Mouse (Mus musculus) urinary bladder, postnatal 36 days (tissue): ENCODE measurements around the gene Cisd3.
"Not testable (repeated sequence)": the region's sequence is repeated elsewhere in the genome, so short reads cannot be mapped to it uniquely, and the experiment has no call there.

Source experiments
- DNase-seq, 2 experiments: peaks; one replicate each; pipeline ENCODE4 v3.0.0; 2022; ENCODE audit warnings: low spot score in 2 of 2, mixed read lengths in 1 of 2

Cisd3 gene

DNA sequence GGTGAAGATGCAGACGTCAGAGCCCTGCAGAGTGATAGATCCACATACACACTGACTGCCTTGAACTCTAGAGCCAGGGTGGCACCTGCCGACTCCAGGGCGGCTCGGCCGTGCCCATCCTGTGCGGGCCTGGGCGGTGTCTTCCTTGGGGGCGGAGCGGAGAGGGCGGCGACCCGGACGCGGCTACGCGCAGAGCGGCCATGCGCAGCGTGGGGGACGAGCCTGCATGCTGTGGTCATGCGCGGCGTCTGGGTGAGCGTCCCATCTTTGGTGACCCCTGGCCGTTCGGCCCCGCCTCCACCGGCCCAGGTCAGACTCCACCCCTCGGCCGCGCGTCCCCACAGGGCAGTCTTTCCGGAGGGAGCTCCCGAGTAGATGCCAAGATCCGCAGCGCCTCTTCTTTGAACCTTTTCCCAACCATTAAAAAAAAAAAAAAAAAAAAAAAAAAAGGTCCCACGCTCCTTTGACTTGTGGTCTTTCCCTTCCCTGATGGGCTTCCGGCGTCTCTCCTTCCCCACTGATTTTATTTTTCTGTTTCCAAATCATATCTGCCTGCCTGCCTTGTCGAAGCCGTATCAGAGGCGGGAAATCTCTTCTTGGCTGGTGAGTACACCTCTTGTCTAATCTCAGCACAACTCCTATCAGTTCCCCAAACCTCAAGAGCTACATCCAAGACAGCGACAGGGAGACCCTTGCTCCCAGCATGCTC, at the start of gene Cisd3:
Gene Cisd3 (plus strand): TSS at position 214 of the 709 bp plus-strand sequence.
- peak; percentile 89 to 96 for DNase-seq

DNA sequence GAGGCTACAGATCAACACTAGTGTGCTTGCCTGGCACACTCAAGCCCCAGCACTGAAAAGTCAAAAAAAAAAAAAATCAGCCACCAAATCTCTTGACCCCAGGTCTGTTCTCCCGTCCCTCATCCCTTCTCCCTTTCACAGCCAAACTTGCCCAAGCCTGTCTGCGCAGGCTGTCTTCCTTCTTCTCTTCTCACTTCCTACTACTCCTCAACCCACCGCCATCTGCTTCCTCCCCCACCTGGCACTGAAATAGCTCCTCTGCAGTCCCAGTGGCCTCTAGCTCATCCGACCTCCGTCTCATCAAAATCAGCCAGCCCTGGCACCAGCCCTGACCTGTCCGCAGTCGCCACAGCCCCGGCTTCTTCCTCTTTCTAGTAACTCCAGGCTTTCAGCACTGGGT, 44.0 kb upstream of the Cisd3 start:
- DNase-seq = no peak

DNA sequence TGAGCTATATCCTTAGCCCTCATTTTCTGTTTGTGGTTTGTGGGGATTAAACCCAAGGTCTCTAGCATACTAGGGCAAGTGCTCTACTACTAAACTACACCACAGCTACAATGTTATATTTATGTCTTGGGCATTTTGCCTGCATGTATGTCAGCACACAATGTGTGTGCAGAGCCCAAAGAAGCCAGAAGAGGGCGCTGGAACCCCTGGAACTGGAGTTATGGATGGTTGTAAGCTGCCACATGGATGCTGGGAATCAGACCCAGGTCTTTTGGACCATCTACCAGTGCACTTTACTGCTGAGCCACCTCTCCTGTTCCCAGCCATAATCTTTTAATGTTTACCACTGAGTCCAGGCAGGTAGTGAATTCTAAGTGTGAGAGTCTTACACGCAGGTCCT, 42.9 kb upstream of the Cisd3 start:
- no peak for DNase-seq

DNA sequence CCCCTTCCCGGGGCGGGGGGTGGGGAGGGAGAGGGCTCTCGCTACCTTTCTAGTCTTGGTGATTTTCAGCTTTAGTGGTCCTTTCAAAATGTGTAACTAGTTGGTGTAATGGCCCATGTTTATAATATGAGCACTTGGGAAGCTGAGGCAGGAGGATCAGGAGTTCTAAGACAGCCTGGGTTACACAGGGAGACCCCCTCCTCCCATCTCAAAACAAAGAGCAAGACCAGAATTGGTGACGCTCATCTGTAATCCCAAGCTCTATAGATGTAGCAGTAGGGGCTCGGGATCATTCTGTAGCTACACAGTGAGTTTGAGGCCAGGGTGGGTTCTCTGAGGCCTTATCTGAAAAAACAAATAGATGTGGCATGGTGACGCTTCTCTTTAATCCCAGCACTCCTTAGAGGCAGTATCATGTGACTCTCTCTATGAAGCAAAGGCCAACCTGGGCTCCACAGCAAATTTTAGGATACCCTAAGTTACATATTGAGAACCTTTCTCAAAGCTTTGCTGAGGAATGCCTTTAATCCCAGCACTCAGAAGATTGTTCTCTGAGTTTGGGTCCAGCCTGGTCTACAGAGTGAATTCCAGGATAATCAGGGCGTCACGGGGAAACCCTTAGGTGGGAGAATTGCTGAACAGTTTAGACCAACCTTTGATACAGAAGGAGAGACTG, 42.1 kb upstream of the Cisd3 start:
- DNase-seq = no peak

DNA sequence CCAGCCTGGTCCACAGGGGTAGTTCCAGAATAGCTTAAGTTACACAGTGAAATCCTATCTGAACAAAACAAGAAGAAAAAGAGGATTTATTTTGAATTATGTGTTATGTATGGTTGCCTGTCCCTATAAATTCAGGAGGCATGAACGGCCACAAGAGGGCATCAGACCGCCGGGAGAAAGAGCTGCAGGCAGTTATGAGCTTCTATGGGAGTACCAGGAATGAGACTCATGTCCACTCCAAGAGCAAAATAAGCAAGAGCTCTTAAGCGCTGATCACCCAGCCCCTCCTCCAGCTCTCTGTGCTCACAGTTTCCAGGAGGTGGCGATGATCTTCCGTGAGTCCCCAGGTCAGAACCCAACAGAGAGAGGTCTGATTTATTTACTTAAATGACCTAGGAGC, 40.8 kb upstream of the Cisd3 start:
- peak; percentile 38 to 75 for DNase-seq

DNA sequence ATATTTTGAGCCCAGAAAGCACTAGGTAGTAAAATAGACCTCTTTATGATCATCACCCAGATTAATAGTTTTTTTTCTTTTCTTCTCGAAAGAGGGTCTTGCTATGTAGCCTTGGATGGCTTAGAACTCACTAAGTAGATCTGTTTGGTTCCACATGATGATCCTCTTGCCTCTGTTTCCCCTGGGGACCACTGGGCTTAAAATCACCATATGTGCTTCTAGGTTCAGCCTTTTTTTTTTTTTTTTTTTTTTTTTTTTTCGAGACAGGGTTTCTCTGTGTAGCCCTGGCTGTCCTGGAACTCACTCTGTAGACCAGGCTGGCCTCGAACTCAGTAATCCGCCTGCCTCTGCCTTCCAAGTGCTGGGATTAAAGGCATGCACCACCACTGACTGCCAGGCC, 37.1 kb upstream of the Cisd3 start:
- DNase-seq = not testable (repeated sequence)

DNA sequence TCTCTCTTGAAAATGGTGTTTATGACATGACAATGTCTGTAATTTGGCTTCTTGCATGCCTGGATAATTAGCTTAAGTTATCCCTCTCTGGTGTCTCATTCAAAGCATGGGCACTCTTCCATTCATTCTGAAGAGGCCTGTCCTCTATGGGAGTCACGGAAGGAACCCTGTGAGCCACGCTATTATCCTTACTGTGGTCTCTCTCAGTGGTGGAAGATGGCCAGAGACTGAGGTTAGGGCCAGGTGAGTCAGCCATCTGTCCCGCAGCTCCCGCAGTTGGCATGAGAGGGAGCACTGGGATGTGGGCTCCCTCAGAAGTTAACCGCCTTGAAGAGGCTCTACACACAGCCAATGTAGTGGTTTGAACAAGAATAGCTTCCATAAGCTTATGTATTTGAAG, 35.3 kb upstream of the Cisd3 start:
- DNase-seq = no peak

DNA sequence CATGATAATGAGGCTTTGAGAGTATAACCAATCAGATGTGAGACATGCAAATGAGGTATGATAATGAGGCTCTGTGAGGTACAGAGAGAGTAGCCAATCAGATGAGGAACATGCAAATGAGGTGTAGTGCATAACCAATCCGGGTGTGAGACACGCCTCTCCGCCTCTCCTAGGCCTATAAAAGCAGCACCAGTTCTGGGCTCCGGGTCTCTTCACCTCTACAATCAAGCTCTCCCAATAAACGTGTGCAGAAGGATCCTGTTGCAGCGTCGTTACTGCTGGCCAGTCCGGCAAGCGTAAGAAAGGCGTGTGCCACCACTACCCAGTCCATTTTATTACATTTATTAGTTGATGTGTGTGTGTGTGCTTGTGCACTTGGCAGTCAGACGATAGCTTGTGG, 32.2 kb upstream of the Cisd3 start:
- DNase-seq = not testable (repeated sequence)

DNA sequence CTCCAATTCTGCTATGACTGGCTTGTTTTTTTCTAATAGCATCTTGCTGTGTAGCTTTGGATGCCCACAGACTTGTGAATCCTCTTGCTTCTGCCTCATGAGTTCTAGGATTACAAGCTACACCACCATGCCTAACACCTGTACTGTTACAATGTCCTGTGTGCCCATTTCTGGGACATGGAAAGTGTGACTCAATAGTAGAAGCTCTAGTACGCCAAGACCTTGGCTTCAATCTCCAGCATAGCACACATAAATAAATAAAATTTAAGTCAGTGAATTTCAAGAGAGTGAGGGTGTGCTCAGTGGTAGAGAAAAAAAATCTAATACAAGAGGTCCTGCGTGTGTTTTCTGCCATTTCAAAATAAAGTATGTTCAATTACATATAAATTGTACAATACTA, 31.4 kb upstream of the Cisd3 start:
- no peak for DNase-seq

DNA sequence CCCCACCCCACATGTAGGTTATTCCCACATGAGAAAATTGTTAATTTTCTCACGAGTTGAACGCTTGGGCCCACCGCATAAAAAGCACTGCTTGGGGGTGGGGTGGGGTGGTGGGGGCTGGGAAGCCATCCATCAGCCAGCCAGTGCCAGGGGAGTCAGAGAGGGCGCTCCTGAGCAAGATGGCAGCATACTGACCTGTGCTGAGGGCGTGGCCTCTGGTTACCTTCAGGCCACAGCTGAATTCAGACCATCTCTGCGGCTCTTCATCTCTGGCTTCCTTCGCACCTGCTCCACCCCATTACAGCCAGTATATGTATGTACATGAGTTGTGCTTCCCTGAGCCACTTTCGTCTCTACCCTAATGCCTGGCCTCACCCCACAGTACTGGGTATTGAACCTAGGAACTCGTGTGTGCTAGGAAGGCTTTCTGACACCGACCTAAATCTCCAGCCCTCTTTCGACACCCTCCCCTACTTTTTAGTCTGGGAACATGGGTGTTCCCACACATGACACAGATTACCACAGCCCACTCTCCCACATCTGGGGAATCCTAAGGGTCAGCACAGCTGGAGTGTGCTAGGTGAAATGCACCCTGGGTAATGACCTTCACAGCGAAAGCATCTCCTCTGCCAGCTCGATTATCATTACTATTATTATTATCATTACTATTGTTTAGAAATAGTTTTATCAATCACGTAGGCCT, 29.2 kb upstream of the Cisd3 start:
- DNase-seq = no peak

DNA sequence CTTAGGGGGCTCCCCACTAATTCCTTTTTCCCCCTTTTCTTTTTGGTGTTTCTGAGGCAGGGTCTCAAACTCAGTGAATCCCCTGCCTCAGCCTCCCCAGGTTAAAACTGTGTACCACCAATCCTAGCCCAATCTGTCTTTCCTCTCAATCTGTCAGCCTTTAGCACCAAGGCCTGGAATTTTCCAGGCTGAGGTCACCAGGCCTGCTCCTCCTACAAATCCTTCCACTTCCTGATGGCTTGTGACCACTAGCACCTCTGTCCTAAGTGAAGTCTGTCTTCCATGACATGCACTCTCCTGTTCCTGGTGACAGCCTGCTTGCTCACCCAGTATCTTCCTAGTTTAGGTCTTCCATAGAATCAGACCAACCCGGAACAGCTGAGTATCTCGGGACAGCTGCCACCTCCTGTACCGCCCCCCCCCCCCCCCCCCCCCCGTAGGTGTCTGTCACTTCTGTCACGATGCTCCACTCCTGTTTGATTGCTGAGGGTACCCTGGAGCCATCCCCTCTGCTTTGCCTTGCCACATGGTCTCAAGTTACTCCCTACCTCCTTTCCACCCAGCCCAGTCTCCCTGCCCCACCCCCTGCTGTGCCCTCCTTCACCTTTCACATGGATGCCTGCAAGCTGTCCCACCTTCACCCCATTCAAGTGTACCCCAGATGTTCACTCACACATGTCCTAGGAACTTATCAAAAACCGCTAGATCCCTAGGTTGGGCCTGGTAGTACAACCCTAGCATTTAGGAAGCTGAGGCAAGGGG, 28.3 kb upstream of the Cisd3 start:
- DNase-seq = no peak

DNA sequence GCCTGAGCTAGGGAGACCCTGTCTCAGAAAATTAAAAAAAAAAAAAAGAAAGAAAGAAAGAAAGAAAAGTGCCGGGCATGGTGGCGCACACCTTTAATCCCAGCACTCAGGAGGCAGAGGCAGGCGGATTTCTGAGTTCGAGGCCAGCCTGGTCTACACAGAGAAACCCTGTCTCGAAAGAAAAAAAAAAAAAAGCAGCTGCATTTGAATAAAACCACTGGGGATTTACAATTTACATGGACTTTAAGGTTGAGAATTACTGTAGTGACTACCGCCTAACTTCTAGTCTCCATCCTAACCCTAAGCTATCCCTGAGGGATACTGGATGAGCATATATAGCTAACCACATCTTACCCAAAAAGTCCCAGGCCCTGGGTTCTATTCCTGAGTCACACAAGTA, 27.7 kb upstream of the Cisd3 start:
- not testable (repeated sequence) for DNase-seq

DNA sequence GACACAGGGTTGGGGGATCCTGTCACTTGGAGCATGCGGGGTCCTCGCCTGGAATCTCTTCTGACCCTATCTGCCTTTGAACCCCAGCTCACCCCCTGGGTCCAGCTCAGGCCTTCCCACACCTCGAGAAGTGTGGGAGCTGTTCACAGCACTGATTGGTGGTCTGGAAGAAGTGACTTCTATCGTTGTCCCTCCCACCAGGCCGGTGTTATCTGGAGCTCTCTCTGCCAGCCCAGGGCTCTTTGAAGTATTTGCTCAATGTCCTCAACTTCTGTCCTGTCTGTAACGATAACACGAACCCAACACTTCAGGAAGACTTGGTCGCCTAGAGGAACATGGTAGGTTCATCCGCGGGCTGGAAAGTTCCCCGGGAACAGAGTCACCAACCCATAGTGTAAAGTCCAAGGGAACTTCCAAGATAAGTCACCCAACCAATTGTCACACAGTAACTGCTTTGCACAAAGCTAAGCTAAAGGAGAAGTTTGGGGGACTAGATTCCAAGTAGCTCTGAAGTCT, 26.8 kb upstream of the Cisd3 start:
- no peak for DNase-seq

DNA sequence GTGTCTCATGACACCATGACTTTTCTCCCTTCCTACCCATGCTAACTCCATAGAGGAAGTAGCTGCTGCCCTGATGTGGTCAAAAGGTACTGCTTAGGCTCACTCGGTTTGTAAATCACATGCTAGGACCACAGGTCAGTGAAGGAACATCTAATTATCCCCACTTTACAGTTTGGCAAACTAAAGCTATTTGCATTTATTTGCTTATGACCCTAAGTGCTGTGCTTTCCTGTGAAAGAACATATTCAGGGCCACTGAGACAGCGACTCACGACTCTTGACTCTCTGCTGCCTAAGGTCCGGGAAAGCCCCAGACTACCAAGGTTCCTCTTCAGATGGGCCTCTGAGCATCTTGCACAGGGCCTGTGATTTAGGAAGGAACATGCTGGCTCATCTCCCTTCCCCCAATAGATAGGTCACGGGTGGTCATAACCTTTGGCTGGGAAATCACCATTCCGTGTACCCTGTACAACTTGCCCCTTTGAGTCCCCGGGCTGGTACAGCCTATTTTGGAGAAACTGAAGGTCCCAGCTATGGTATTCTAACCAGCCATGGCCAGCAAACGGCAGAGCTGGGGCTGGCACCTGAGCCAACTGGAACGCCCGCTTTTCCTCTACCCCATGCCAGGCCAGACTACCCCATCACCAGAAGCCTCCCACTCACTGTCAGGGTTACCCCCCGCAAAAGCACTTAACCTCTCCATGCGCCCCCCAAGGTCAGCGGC, 26.2 kb upstream of the Cisd3 start:
- no peak for DNase-seq

DNA sequence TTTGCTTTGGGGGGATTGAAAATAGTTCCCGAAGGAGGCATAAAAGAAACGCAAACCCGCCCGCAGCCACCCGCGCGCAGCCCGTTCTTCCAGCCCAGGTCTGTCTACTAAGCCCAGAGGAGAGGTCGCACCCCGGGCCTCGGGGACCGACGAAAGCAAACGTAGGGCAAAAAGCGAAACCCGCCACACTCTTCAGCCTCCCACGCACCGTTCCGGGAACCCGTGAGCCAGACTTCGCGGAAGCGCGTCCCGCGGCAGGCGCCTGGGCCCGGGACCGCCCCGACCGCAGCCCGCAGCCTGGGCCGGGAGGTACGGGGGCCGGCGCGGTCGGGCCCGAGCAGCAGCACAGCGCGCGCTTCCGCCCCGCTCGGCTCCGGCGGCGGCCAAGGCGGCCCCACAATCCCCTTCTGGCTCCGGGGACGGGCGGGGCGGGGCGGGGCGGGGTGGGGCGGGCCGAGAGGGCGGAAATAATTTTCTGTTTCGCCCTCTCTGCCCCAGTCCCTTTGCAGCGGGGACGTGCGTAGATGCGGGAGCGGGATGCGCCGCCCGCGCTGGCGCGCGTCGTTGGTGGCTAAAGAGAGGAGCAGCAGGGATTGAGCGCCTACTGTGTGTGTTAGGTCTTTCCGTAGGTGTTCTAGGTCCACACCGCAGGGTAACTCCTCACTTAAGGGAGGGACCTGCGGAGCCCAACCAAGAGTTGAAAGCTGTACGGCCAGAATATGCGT, 25.5 kb upstream of the Cisd3 start:
- peak; percentile 61 to 73 for DNase-seq

DNA sequence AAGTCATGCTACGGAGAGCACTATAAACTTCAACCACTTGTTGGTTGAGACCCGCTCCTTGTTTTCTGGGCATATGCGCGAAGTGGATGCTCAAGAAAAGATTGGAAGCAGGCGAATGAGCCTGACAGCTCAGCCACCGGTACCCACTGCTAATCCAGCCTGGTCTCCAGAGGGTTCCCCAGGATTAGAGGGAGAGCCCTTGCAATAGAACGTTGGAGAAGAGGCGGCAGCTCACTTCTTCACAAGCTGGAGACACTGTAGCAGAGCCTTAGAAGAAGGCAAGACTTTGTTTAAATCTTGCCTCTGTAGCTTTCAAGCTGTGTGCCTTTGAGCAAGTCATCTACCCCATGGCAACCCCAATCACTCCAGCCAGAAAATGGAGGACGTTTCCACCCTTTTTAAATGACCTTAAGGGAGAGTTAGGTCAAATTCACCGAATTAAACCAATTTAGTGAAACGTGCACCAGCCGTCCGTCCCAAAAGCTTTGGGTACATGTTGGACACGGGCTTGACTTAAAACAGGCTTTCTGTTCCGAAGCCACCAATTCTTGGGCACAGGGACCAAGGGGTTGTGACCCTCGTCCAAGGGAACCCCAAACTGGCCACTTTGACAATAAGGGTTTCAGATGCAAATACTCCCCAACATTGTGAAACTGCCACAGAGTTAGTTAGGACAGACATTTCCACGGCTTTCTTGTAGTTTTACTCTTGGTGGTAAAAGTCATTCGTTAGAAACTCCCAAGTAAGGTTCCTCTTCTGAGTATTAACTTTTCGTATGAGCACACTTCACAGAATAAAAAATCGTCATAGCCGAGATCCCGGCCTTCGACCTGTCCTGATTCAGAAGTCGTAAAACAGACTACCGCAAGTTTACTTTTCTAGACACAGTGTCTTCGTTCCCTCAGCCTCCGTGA, 24.6 kb upstream of the Cisd3 start:
- no peak for DNase-seq

DNA sequence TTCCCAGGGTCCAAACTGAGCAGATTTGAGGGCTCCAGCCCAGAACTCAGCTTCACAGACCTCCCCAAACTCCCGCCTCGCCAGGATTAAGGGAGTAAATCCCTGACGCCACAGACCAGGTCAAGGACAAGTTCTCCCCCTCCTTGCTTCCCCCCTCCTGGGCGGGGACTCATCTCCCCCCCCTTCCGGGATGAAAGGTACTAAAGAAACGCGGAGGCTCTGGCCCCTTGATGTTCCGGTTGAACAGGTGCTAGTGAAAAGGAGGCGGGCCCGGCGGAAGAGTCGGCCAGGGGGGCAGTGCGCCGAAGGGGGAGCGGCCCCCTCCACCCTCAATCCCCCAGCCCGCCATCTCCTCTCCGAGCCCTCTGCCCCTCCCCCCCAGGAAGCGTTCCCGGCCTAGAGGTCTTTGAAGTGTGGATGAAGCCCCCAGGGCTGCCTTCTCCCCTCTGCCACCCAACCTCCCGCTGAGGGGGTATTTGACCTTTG, 23.9 kb upstream of the Cisd3 start:
- peak; percentile 65 to 79 for DNase-seq

DNA sequence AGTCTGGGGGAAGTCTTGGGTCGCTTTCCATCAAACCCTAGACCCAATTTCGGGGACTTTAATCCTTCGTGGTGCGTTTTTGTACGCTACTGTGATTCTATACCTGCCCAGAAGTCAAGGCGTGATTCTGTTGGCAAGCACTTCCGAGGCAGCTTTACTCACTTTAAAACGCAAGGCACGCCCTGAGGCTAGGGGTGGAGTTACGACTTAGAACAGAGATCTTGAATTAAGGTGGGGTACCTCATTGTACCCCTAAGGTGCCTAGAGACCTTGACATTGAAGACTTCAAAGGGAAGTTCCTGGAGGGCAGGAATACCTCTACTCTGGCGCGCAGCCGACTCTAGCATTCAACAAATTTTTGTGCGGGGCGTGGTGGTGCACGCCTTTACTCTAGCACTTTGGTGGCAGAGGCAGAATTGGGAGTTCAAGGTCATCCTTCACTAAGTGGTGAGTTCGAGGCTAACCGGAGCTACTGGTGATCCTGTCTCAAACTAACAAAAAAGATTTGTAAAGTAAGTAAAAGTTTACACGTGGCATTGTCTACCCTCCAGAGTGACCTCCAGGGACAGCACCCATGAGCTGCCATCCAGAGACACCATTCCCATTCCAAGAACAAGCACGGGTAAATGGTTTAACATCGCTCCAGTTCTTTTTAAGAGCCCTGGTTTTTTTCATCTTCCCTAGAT, 23.3 kb upstream of the Cisd3 start:
- peak; percentile 48 to 52 for DNase-seq
